In genomic region chr8:80739155-80739924, GRCm38 (mm10) we compare ENCODE assay signal across 8 mouse cellular contexts. TPM values are rescaled to one million over a fixed set of nuclear protein-coding genes. Genes with fewer than 3 reads are reported as not detected.
A peak's percentile ranks its signal among the peaks of the same experiment; 100 is the strongest.
DNase-seq lines count a peak whose midpoint lies in the region; ATAC-seq and TF ChIP-seq lines count a peak whose summit lies in the region.
"Not testable (repeated sequence)": the region's sequence is repeated elsewhere in the genome, so short reads cannot be mapped to it uniquely, and the experiment has no call there.

Gene Smarca5 (minus strand): TSS chr8:80739497.

- peak; percentile 97 for DNase-seq in adrenal gland, postnatal 10 days
- DNase-seq in embryo, embryonic 9.5 days (ENCODE audit: extremely low spot score): peak; percentile 85
- DNase-seq in gastrocnemius, postnatal 4 days (ENCODE audit: low spot score in 2 of 2): peak; percentile 89 to 94
- peak; percentile 93 to 94 for DNase-seq in left cerebral cortex, postnatal 36 days (ENCODE audit: low spot score in 2 of 2)
- DNase-seq in midbrain, embryonic 10.5 days (ENCODE audit: low spot score): peak; percentile 89
- DNase-seq in right cerebral cortex, postnatal 36 days (ENCODE audit: low spot score in 2 of 2): peak; percentile 86 to 92
- DNase-seq in urinary bladder, postnatal 4 days (ENCODE audit: low spot score in 2 of 2): peak; percentile 95 to 97

- H3K27ac ChIP-seq in intestine, postnatal 0 days (ENCODE audit: low read depth, low read length): peak within 1 kb of the TSS; percentile 96
- peak within 1 kb of the TSS; percentile 98 for H3K27ac ChIP-seq in midbrain, embryonic 10.5 days (replicated peaks)

- H3K27me3 ChIP-seq in intestine, postnatal 0 days (replicated peaks; ENCODE audit: control insufficient read depth, insufficient read depth, low read length); midbrain, embryonic 10.5 days (ENCODE audit: low read depth, poor library complexity, severe bottlenecking): not testable (repeated sequence)

- intact Hi-C loops in left cerebral cortex, postnatal 36 days (cut with DNase I): not testable (repeated sequence)

- peak within 1 kb of the TSS; percentile 95 for H3K4me2 ChIP-seq in intestine, postnatal 0 days (replicated peaks; ENCODE audit: low read depth)

- H3K4me3 ChIP-seq in intestine, postnatal 0 days (ENCODE audit: low read depth, low read length): peak within 1 kb of the TSS; percentile 92
- H3K4me3 ChIP-seq in midbrain, embryonic 10.5 days: peak within 1 kb of the TSS; percentile 92

- peak; percentile 99 for ATAC-seq in intestine, postnatal 0 days

- TF ChIP-seq CTCF in intestine, postnatal 0 days (IDR thresholded peaks at IDR 0.05; ENCODE audit: low read depth): peak; percentile 40

- 1% methylated on average over 63 of the region's 91 CpGs for WGBS in intestine, postnatal 0 days
- 2% methylated on average over 84 of the region's 91 CpGs for WGBS in midbrain, embryonic 10.5 days

- H3K36me3 ChIP-seq in intestine, postnatal 0 days (ENCODE audit: control insufficient read depth, insufficient read depth): not testable (repeated sequence)
- H3K36me3 ChIP-seq in midbrain, embryonic 10.5 days: peaks cover 22% of the 10 kb centered on the region

- not testable (repeated sequence) for H3K9me3 ChIP-seq in intestine, postnatal 0 days (ENCODE audit: control insufficient read depth); midbrain, embryonic 10.5 days (replicated peaks)

- peak within 1 kb of the TSS; percentile 86 for H3K9ac ChIP-seq in intestine, postnatal 0 days (ENCODE audit: low read depth, low read length)

- not testable (repeated sequence) for H3K4me1 ChIP-seq in intestine, postnatal 0 days (replicated peaks; ENCODE audit: control insufficient read depth, insufficient read depth, low read length)
- peaks cover 18% of the 10 kb centered on the region for H3K4me1 ChIP-seq in midbrain, embryonic 10.5 days

RNA-seq across cellular contexts. Expression of gene Smarca5, which starts in this region (rescaled TPM):
- 10 to 100 TPM; 62.0 to 63.1 TPM for total RNA-seq in adrenal gland, postnatal 10 days (2021)
- 10 to 100 TPM; 43.1 to 49.3 TPM for total RNA-seq in gastrocnemius, postnatal 4 days (2021)
- polyA plus RNA-seq in intestine, postnatal 0 days (2015; fragmentation: Nextera tagmentation; extraction: Ambion mirVana): 28.2 and 31.4 TPM in 2 replicates
- 10 to 100 TPM; 47.0 to 59.6 TPM for total RNA-seq in left cerebral cortex, postnatal 36 days (2021)
- 112 and 113 TPM in 2 replicates for polyA plus RNA-seq in midbrain, embryonic 10.5 days (2016; fragmentation: Nextera tagmentation; extraction: Ambion mirVana)

Comparison
In these comparisons a context has a peak if more than half of its experiments do, and no peak if none do; other contexts are left out.
1. Peak in every context shown above with its lines: DNase-seq, ATAC-seq, H3K4me3 ChIP-seq and H3K27ac ChIP-seq.